Mouse (Mus musculus): ENCODE measurements around the gene Mtmr10.

GRCm38 (mm10) chr7:64347813-64348212 lies 60.4 kb downstream of the Mtmr10 start:
- TF ChIP-seq GATA1 (IDR thresholded peaks at IDR 0.05; ENCODE audit: low read length) (no peak), TAL1 (IDR thresholded peaks at IDR 0.05; ENCODE audit: low read length) (no peak)
